Mouse (Mus musculus) lung, postnatal 14 days (tissue): ENCODE data around the gene C1qtnf1.
A peak's percentile ranks its signal among the peaks of the same experiment; 100 is the strongest.

Experiments
- DNase-seq: peaks from one replicate; pipeline ENCODE4 v3.0.0; 2021

The C1qtnf1 gene

DNA sequence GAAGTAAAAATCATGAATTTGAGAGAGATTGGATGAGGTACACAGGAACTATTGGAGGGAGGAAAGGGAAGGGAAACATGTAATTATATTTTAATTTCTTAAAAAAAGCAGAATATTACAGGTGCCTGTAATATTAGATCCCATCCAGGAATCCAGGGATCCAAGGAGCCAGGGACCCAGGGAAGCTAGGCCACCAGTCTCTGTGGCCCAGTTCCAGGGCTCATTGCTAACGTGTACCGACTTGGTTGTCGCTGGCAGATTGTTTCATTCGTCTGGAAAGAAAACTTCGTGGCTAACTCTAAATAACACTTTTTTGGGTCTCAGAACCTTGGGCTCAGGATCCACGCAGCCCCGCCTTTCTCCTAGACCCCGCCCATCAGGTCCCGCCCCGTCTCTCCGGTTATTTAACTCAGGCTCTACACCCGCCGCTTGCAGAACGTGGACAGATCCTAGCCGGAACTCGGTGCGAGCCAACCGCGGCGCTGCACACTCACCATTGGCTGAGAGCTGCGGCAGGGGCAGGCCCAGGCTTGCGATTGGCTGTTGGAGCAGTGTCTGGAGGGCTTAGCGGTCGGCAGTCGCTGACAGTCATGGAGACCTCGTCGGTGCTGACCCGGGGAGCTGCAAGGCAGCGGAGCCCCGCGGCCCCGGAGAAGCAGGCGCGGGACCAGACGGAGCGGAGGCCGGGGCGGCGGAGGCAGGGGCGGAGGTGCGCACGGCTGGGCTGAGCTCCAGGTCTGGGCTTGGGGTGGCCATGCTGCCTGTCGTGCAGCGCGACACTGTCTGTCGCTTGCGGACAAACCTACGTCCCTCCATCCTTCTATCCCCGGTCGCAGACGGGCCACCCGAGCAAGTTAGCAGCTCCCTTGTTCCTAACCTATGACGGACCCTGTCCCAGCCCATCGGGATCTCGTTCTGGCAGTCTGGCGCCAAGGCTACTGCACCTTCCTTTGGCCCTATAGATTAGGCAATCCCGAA, 48.7 kb downstream of the C1qtnf1 start, which contains the start of gene Engase:
Gene Engase (plus strand): TSS at position 434 of the 978 bp plus-strand sequence.
- peak; percentile 95 for DNase-seq

DNA sequence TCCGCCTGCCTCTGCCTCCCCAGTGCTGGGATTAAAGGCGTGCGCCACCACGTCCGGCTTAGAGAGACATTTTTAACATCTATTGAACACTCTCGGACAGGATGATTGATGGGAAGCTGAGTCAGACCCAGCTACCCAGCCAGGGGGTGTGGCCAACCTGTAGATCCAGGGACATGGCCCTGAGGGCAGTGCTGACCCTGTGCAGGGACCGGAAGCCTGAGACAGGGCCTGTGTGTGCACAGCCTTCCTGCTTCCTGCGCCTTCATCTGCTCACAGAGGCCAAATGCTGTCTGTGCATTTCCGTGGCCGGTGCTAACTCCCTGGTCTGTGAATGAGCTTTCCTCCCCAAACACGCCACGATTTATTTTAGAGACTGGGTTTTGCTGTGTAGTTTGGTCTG, 51.8 kb downstream of the C1qtnf1 start:
- no peak for DNase-seq

DNA sequence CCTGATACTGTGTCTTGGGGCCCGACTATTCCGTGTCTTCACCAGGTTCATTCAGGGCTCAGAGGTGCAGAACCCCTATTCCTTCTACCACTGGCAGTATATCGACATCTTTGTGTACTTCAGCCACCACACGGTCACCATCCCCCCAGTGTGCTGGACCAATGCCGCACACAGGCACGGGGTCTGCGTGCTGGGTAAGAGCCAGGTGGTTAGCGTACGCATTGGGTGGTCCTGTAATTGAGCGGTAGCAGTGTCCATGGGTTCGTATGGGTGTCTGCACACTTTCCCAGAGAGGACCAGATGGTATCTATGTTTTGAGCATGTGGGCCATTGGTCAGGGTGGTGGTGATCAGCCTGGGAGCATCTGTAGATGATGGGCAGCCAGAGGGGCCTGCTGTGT, 53.2 kb downstream of the C1qtnf1 start:
- no peak for DNase-seq

GRCm38 (mm10) chr11:118481751-118482150, 53.7 kb downstream of the C1qtnf1 start:
- no peak for DNase-seq

GRCm38 (mm10) chr11:118484169-118484568, 56.2 kb downstream of the C1qtnf1 start:
- no peak for DNase-seq

DNA sequence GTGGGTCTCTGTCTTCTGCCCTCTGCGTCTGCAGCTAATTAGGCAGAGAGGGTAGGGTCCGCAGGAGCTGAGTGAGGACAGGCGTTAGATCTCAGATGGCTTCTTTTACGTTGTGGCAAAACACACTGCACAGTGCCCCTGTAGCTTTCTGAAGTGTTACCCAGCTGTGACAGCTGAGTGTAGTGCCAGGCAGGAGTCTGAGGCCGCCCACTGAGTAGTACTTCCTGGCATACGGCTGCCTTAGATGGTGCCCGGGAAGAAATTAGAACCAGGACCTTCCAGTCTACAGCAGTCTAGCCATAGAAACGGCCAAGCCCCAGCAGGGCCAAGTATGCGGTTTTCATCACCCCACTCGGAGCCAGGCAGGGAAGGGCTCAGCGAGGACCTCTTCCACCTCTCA, 57.3 kb downstream of the C1qtnf1 start:
- DNase-seq, result no peak

- no peak for DNase-seq
Observed at GRCm38 (mm10) chr11:118485780-118486179, 57.8 kb downstream of the C1qtnf1 start.

GRCm38 (mm10) chr11:118486281-118486680, 58.3 kb downstream of the C1qtnf1 start:
- DNase-seq, result no peak

DNA sequence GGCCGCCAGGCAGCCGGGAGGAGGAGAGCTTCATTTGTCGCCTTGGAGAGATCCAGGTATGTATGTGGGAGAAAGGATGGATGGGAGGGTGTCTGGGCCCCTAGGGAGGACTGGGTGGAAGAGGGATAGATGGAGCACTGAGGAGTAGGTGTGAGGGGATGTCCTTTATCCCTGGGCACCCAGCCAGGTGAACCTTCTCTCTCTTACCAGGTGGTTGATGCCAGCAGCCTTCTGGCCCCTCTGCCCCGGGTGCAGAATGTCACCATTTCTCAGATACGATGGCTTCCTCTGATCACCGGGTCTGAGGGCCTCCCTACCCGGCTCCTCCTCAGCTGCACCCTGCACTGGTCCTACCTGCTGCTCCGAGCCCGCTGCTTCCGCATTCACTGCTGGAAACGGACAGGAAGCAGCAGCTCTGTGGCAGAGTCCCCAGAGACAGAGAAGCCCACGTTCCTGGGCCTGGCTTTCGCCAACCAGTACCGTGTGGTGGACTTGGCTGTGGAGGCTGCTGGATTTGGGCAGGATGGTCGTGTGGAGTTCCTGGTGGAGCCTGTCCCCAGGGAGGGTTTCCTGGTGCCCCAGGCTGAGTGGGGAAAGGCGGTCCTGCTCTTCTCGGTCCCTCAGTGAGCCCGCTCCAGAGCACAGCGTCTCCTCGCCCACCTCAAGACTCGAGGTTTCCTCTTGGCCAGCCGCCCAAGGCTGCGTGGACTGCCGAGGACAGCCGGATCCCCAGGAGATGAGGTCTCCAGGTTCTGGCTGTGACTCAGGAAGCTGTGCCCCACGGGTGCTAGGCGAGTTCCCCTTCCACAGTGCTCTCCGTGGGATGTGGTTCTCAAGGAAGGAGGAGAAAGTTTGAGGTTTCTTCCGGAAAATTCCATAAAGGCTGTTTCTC, 59.1 kb downstream of the C1qtnf1 start:
- DNase-seq, result no peak

DNA sequence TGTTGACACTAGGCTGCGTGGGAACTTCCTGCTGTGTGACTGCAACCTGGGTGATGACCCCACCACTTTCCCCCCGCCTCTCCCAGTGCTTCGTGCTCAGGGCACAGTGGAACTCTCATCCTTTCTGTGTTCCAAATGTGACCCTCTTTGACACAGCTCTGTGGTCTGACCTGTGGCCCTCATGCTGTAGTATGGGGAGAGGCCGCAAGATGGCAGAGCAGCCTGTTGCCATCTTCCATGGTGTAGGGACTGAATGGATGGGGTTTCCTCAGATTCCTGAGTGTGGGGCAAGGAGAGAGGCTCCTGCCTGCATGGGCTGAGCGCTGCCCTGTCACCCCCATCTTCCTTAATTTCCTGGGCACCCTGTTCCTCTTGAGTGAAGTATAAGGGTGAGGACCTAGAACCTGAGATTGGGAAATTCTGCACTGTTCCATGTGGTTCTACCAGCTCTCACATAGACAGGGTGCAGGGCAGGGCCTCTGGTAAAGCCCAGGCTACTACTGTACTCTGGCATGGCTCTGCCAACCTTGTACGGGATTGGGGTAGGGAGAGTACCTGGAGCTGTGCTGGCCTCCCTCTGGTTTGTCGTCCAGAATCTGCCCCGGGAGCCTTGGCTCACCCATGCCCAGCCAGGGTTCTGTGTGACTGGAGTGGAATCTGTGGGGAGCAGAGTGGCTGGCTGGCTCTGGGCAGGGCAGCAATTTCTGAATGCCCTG, 60.3 kb downstream of the C1qtnf1 start:
- DNase-seq, result no peak

GRCm38 (mm10) chr11:118488907-118489270, 60.9 kb downstream of the C1qtnf1 start:
- DNase-seq, result no peak

- DNase-seq, result peak; percentile 87
Observed at GRCm38 (mm10) chr11:118490566-118491218, 62.7 kb downstream of the C1qtnf1 start.

DNA sequence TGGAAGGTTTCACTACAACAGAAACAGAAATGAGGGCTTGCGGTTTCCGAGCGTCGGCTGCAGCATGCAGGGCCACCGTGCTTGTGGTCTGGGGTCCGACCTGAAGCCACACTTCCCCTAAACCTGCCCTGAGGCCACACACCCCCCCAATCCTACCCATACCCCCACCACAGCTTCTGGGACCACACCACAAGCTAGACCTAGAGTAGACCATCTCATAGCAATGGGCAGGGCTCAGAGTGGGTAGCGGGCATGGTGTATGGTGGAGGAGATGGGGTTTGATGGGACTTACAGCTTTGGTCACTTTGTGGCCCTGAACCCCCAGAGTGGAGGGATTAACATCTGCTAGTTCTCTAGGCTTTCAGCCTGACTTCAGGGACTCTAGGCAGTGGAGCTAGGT, 63.2 kb downstream of the C1qtnf1 start:
- DNase-seq, result no peak

DNA sequence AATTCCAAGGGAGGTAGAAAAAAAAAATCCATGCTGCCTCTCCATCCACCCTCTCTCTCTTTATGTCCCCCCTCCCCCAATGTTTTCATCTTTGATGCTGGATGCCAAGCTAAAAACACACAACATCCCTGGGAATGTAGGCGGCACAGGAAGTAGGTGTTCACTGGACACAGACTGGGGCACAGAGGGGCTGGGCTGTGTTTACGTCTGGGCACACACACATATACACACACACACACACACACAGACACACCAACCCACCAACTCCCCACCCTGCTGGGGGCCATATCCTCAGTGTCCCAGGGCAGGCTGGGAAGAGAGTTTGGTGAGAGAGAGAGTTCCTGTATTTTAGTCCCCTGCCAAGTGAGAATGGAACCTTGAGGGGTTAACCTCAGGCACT, 65.5 kb downstream of the C1qtnf1 start:
- DNase-seq, result peak; percentile 12

- DNase-seq, result no peak
Observed at GRCm38 (mm10) chr11:118494001-118494737, 66.2 kb downstream of the C1qtnf1 start.

DNA sequence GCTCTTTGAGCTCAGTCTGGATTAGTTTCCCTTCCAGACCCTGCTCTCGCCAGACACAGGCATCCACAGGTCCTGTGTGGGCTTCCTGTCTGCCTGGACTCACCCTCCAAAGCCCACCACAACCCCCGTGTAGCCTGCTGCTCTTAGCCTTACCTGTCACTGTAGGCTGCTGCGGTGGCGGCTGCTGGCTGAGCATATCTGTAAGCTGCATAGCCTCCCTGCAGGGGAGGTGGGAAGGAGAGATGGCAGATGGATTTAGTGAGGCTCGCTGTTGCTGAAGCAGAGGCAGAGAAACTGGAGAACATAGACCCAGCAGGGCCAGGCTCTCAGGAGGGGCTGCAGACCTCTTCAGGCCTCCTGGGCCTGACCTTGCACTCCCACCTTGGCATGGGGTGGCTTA, 67.1 kb downstream of the C1qtnf1 start:
- DNase-seq, result no peak

GRCm38 (mm10) chr11:118496066-118496689, 68.2 kb downstream of the C1qtnf1 start:
- no peak for DNase-seq
